Mouse (Mus musculus): ENCODE data around the gene Mgat5. TPM values are rescaled to one million over a fixed set of nuclear protein-coding genes. Genes with fewer than 3 reads are reported as not detected.
A peak's percentile ranks its signal among the peaks of the same experiment; 100 is the strongest.

Gene Mgat5
- polyA plus RNA-seq, 1 experiment from 2014 or later: 5.5 TPM

- DNase-seq (ENCODE audit: extremely low spot score, low spot score): no peak
- Histone ChIP-seq H3K27ac (no peak overlapping the region), H3K4me1 (peaks cover 34% of the 10 kb centered on the region), H3K4me3 (no peak overlapping the region), H3K9me3 (no peaks in the 10 kb centered on the region), H3K36me3 (replicated peaks) (no peaks in the 10 kb centered on the region), H3K27me3 (ENCODE audit: poor library complexity, severe bottlenecking) (no peaks in the 10 kb centered on the region)
- 91% methylated on average over 9 of the region's 9 CpGs for WGBS
Observed at GRCm38 (mm10) chr1:127340296-127340695, 135.5 kb downstream of the Mgat5 start.

GRCm38 (mm10) chr1:127344913-127345312, 140.1 kb downstream of the Mgat5 start:
- WGBS: 82% methylated on average over 9 of the region's 9 CpGs
- Histone ChIP-seq H3K4me3 (no peak overlapping the region), H3K27ac (0 out of 2 replicates have a peak overlapping the region, but pooled peaks have one; percentile 4)

GRCm38 (mm10) chr1:127346596-127347139, 141.9 kb downstream of the Mgat5 start:
- H3K27ac ChIP-seq: no peak overlapping the region
- no peaks in the 10 kb centered on the region for H3K36me3 ChIP-seq (replicated peaks)
- WGBS: 65% methylated on average over 3 of the region's 3 CpGs
- H3K4me1 ChIP-seq: peaks cover 35% of the 10 kb centered on the region
- no peak overlapping the region for H3K4me3 ChIP-seq
- no peaks in the 10 kb centered on the region for H3K9me3 ChIP-seq
- no peak for DNase-seq (ENCODE audit: extremely low spot score, low spot score)
- H3K27me3 ChIP-seq (ENCODE audit: poor library complexity, severe bottlenecking): no peaks in the 10 kb centered on the region

More at GRCm38 (mm10) chr1:127344913-127345312, 140.1 kb downstream of the Mgat5 start:
- Histone ChIP-seq H3K9me3 (no peaks in the 10 kb centered on the region), H3K36me3 (replicated peaks) (no peaks in the 10 kb centered on the region), H3K27me3 (ENCODE audit: poor library complexity, severe bottlenecking) (no peaks in the 10 kb centered on the region), H3K4me1 (peaks cover 35% of the 10 kb centered on the region)
- DNase-seq (ENCODE audit: extremely low spot score, low spot score): no peak

GRCm38 (mm10) chr1:127347878-127348620, 143.2 kb downstream of the Mgat5 start:
- Histone ChIP-seq H3K4me3 (no peak overlapping the region), H3K27me3 (ENCODE audit: poor library complexity, severe bottlenecking) (no peaks in the 10 kb centered on the region), H3K36me3 (replicated peaks) (no peaks in the 10 kb centered on the region), H3K27ac (no peak overlapping the region), H3K9me3 (no peaks in the 10 kb centered on the region), H3K4me1 (peaks cover 35% of the 10 kb centered on the region)
- 93% methylated on average over 3 of the region's 3 CpGs for WGBS
- no peak for DNase-seq (ENCODE audit: extremely low spot score, low spot score)

- Histone ChIP-seq H3K4me1 (peaks cover 32% of the 10 kb centered on the region), H3K27ac (no peak overlapping the region), H3K9me3 (no peaks in the 10 kb centered on the region), H3K4me3 (no peak overlapping the region), H3K27me3 (ENCODE audit: poor library complexity, severe bottlenecking) (no peaks in the 10 kb centered on the region), H3K36me3 (replicated peaks) (no peaks in the 10 kb centered on the region)
- 89% methylated on average over 9 of the region's 9 CpGs for WGBS
- no peak for DNase-seq (ENCODE audit: extremely low spot score, low spot score)
Observed at GRCm38 (mm10) chr1:127348642-127349341, 144.0 kb downstream of the Mgat5 start.

- DNase-seq (ENCODE audit: extremely low spot score, low spot score): no peak
- Histone ChIP-seq H3K4me1 (peaks cover 14% of the 10 kb centered on the region), H3K9me3 (no peaks in the 10 kb centered on the region), H3K27ac (no peak overlapping the region), H3K36me3 (replicated peaks) (0 out of 2 replicates have a peak, but pooled peaks cover 3% of the 10 kb centered on the region), H3K4me3 (no peak overlapping the region), H3K27me3 (ENCODE audit: poor library complexity, severe bottlenecking) (no peaks in the 10 kb centered on the region)
- 93% methylated on average over 12 of the region's 12 CpGs for WGBS
Observed at GRCm38 (mm10) chr1:127351380-127352057, 146.7 kb downstream of the Mgat5 start.

GRCm38 (mm10) chr1:127352131-127352793, 147.4 kb downstream of the Mgat5 start:
- WGBS: 88% methylated on average over 4 of the region's 4 CpGs
- Histone ChIP-seq H3K9me3 (no peaks in the 10 kb centered on the region), H3K4me1 (peaks cover 11% of the 10 kb centered on the region; the same call in 1 of the 2 replicates), H3K27me3 (ENCODE audit: poor library complexity, severe bottlenecking) (no peaks in the 10 kb centered on the region), H3K36me3 (replicated peaks) (0 out of 2 replicates have a peak, but pooled peaks cover 3% of the 10 kb centered on the region), H3K27ac (no peak overlapping the region), H3K4me3 (no peak overlapping the region)
- DNase-seq (ENCODE audit: extremely low spot score, low spot score): no peak

- no peak for DNase-seq (ENCODE audit: extremely low spot score, low spot score)
- Histone ChIP-seq H3K4me1 (peaks cover 15% of the 10 kb centered on the region; the same call in 1 of the 2 replicates), H3K4me3 (no peak overlapping the region), H3K9me3 (no peaks in the 10 kb centered on the region), H3K27me3 (ENCODE audit: poor library complexity, severe bottlenecking) (no peaks in the 10 kb centered on the region), H3K36me3 (replicated peaks) (0 out of 2 replicates have a peak, but pooled peaks cover 3% of the 10 kb centered on the region), H3K27ac (no peak overlapping the region)
- WGBS: 85% methylated on average over 9 of the region's 9 CpGs
Observed at GRCm38 (mm10) chr1:127353408-127353807, 148.6 kb downstream of the Mgat5 start.

- no peaks in the 10 kb centered on the region for H3K27me3 ChIP-seq (ENCODE audit: poor library complexity, severe bottlenecking)
- DNase-seq (ENCODE audit: extremely low spot score, low spot score): no peak
- 82% methylated on average over 5 of the region's 5 CpGs for WGBS
- H3K4me3 ChIP-seq: no peak overlapping the region
- no peak overlapping the region for H3K27ac ChIP-seq
- H3K9me3 ChIP-seq: no peaks in the 10 kb centered on the region
- H3K4me1 ChIP-seq: peaks cover 15% of the 10 kb centered on the region; the same call in 1 of the 2 replicates
- H3K36me3 ChIP-seq (replicated peaks): 0 out of 2 replicates have a peak, but pooled peaks cover 3% of the 10 kb centered on the region
Observed at GRCm38 (mm10) chr1:127354152-127354551, 149.3 kb downstream of the Mgat5 start.

GRCm38 (mm10) chr1:127355034-127355433, 150.2 kb downstream of the Mgat5 start:
- no peaks in the 10 kb centered on the region for H3K27me3 ChIP-seq (ENCODE audit: poor library complexity, severe bottlenecking)
- no peak overlapping the region for H3K4me3 ChIP-seq
- no peak for DNase-seq (ENCODE audit: extremely low spot score, low spot score)
- peaks cover 16% of the 10 kb centered on the region; the same call in 1 of the 2 replicates for H3K4me1 ChIP-seq
- 91% methylated on average over 3 of the region's 3 CpGs for WGBS
- no peak overlapping the region for H3K27ac ChIP-seq
- no peaks in the 10 kb centered on the region for H3K9me3 ChIP-seq
- 0 out of 2 replicates have a peak, but pooled peaks cover 3% of the 10 kb centered on the region for H3K36me3 ChIP-seq (replicated peaks)

- H3K9me3 ChIP-seq: no peaks in the 10 kb centered on the region
- peaks cover 43% of the 10 kb centered on the region for H3K36me3 ChIP-seq (replicated peaks)
- no peak for DNase-seq (ENCODE audit: extremely low spot score, low spot score)
- no peaks in the 10 kb centered on the region for H3K27me3 ChIP-seq (ENCODE audit: poor library complexity, severe bottlenecking)
- H3K4me1 ChIP-seq: peaks cover 16% of the 10 kb centered on the region
- H3K27ac ChIP-seq: no peak overlapping the region
- WGBS: 92% methylated on average over 7 of the region's 7 CpGs
- no peak overlapping the region for H3K4me3 ChIP-seq
Observed at GRCm38 (mm10) chr1:127363638-127364037, 158.8 kb downstream of the Mgat5 start.

GRCm38 (mm10) chr1:127365706-127366105, 160.9 kb downstream of the Mgat5 start:
- WGBS: 89% methylated on average over 5 of the region's 5 CpGs
- DNase-seq (ENCODE audit: extremely low spot score, low spot score): no peak
- Histone ChIP-seq H3K27me3 (ENCODE audit: poor library complexity, severe bottlenecking) (no peaks in the 10 kb centered on the region; the same call in 1 of the 2 replicates), H3K36me3 (replicated peaks) (peaks cover 62% of the 10 kb centered on the region), H3K4me3 (no peak overlapping the region), H3K9me3 (no peaks in the 10 kb centered on the region), H3K27ac (no peak overlapping the region), H3K4me1 (peaks cover 18% of the 10 kb centered on the region)
